Mouse (Mus musculus) limb, embryonic 12.5 days (tissue): ENCODE results near the gene Rasgrf1. TPM values are rescaled to one million over a fixed set of nuclear protein-coding genes. Genes with fewer than 3 reads are reported as not detected.
A peak's percentile ranks its signal among the peaks of the same experiment; 100 is the strongest.

Source experiments
- ATAC-seq: fragments of 200-750 bp; cut with Nextera tagmentation; 2 replicates; pipeline ENCODE4 v1.8.0; 2017; ENCODE audit warnings: low read depth, moderate TSS enrichment; ENCODE audit not compliant: insufficient number of reproducible peaks, insufficient read depth, low FRiP score, low TSS enrichment
- H3K27ac ChIP-seq: fragments of 300-500 bp; sonication (generic); 2 replicates; pipeline ENCODE4 v1.5.1; 2016; ENCODE audit warnings: mild to moderate bottlenecking, moderate library complexity
- H3K27me3 ChIP-seq: fragments of 300-500 bp; sonication (generic); 2 replicates; pipeline ENCODE4 v1.6.1; 2016; ENCODE audit warnings: mild to moderate bottlenecking, moderate library complexity
- H3K36me3 ChIP-seq: fragments of 300-500 bp; sonication (generic); 2 replicates; pipeline ENCODE4 v1.6.1; 2016; ENCODE audit warnings: mild to moderate bottlenecking, moderate library complexity
- H3K4me1 ChIP-seq: fragments of 300-500 bp; sonication (generic); replicated peaks from 2 replicates; pipeline ENCODE4 v1.6.1; 2016
- H3K4me2 ChIP-seq: fragments of 300-500 bp; sonication (generic); 2 replicates; pipeline ENCODE4 v1.6.1; 2016; ENCODE audit warnings: mild to moderate bottlenecking, moderate library complexity
- H3K4me3 ChIP-seq: fragments of 300-500 bp; sonication (generic); replicated peaks from 2 replicates; pipeline ENCODE4 v1.5.1; 2016; ENCODE audit warnings: mild to moderate bottlenecking
- H3K9ac ChIP-seq: fragments of 300-500 bp; sonication (generic); replicated peaks from 2 replicates; pipeline ENCODE4 v1.6.1; 2016; ENCODE audit warnings: mild to moderate bottlenecking, moderate library complexity
- H3K9me3 ChIP-seq: fragments of 300-500 bp; sonication (generic); 2 replicates; pipeline ENCODE4 v1.6.1; 2016; ENCODE audit warnings: mild to moderate bottlenecking, moderate library complexity
- WGBS: fragments of 180-500 bp; shearing (Covaris S2); methylation state at CpG from one replicate; pipeline ENCODE4 v1.1.7; 2016; 5-methylcytosine and 5-hydroxymethylcytosine counted together
- polyA plus RNA-seq: library from polyadenylated mRNA; unstranded; fragments of >200 nt; fragmentation: Nextera tagmentation; extraction: Ambion mirVana; gene quantifications from 2 replicates; pipeline ENCODE4 v1.2.1, GENCODE M21; 2016

The Rasgrf1 gene
- polyA plus RNA-seq: 0.11 and 0.15 TPM in 2 replicates

GRCm38 (mm10) chr9:89909131-89910010, at the start of gene Rasgrf1:
TSS of gene Rasgrf1 (plus strand) at chr9:89909908.
- Histone ChIP-seq H3K9me3 (no peaks in the 10 kb centered on the region), H3K27me3 (peaks cover 93% of the 10 kb centered on the region), H3K4me2 (peak within 1 kb of the TSS; percentile 89), H3K36me3 (no peaks in the 10 kb centered on the region), H3K9ac (0 out of 2 replicates have a peak within 1 kb of the TSS, but pooled peaks have one; percentile 31), H3K27ac (no peak within 1 kb of the TSS), H3K4me3 (peak within 1 kb of the TSS; percentile 49), H3K4me1 (peaks cover 21% of the 10 kb centered on the region)
- WGBS: 2% methylated on average over 57 of the region's 64 CpGs
- peak; percentile 54 for ATAC-seq

- WGBS: 74% methylated on average over 11 of the region's 11 CpGs
- H3K27me3 ChIP-seq: no peaks in the 10 kb centered on the region; the same call in 1 of the 2 replicates
These were observed 49.6 kb upstream of the Rasgrf1 start for GRCm38 (mm10) chr9:89860145-89860544.

GRCm38 (mm10) chr9:89860584-89860983, 49.1 kb upstream of the Rasgrf1 start:
- Histone ChIP-seq H3K9ac (no peak overlapping the region), H3K9me3 (no peaks in the 10 kb centered on the region), H3K27me3 (peaks cover 2% of the 10 kb centered on the region; the same call in 1 of the 2 replicates), H3K27ac (no peak overlapping the region), H3K4me3 (no peak overlapping the region), H3K4me2 (no peak overlapping the region), H3K36me3 (no peaks in the 10 kb centered on the region), H3K4me1 (no peaks in the 10 kb centered on the region)
- ATAC-seq: no peak
- 71% methylated on average over 6 of the region's 6 CpGs for WGBS

More at GRCm38 (mm10) chr9:89860145-89860544, 49.6 kb upstream of the Rasgrf1 start:
- H3K36me3 ChIP-seq: no peaks in the 10 kb centered on the region
- no peaks in the 10 kb centered on the region for H3K4me1 ChIP-seq
- no peak overlapping the region for H3K9ac ChIP-seq
- H3K9me3 ChIP-seq: no peaks in the 10 kb centered on the region
- H3K27ac ChIP-seq: no peak overlapping the region
- no peak for ATAC-seq
- no peak overlapping the region for H3K4me2 ChIP-seq
- H3K4me3 ChIP-seq: no peak overlapping the region

GRCm38 (mm10) chr9:89867141-89867540, 42.6 kb upstream of the Rasgrf1 start:
- Histone ChIP-seq H3K4me2 (no peak overlapping the region), H3K4me3 (no peak overlapping the region), H3K27me3 (peaks cover 62% of the 10 kb centered on the region), H3K27ac (no peak overlapping the region), H3K4me1 (no peaks in the 10 kb centered on the region), H3K9me3 (no peaks in the 10 kb centered on the region), H3K9ac (no peak overlapping the region), H3K36me3 (no peaks in the 10 kb centered on the region)
- 51% methylated on average over 4 of the region's 4 CpGs for WGBS
- no peak for ATAC-seq

GRCm38 (mm10) chr9:89868093-89868729, 41.5 kb upstream of the Rasgrf1 start:
- Histone ChIP-seq H3K27me3 (peaks cover 71% of the 10 kb centered on the region), H3K36me3 (no peaks in the 10 kb centered on the region), H3K9ac (no peak overlapping the region), H3K4me1 (no peaks in the 10 kb centered on the region), H3K4me3 (peak overlapping the region; percentile 19; the same call in 1 of the 2 replicates), H3K27ac (no peak overlapping the region), H3K4me2 (peak overlapping the region; percentile 39), H3K9me3 (no peaks in the 10 kb centered on the region)
- WGBS: 2% methylated on average over 16 of the region's 16 CpGs
- no peak for ATAC-seq

- no peak overlapping the region for H3K9ac ChIP-seq
- no peak for ATAC-seq
- peaks cover 84% of the 10 kb centered on the region for H3K27me3 ChIP-seq
These were observed 40.1 kb upstream of the Rasgrf1 start for GRCm38 (mm10) chr9:89869594-89869993.

GRCm38 (mm10) chr9:89870531-89871150, 39.1 kb upstream of the Rasgrf1 start:
- no peak for ATAC-seq
- H3K4me2 ChIP-seq: no peak overlapping the region
- H3K4me1 ChIP-seq: no peaks in the 10 kb centered on the region
- H3K27ac ChIP-seq: no peak overlapping the region
- H3K36me3 ChIP-seq: no peaks in the 10 kb centered on the region
- no peak overlapping the region for H3K9ac ChIP-seq
- H3K9me3 ChIP-seq: no peaks in the 10 kb centered on the region
- 3% methylated on average over 8 of the region's 8 CpGs for WGBS
- no peak overlapping the region for H3K4me3 ChIP-seq
- H3K27me3 ChIP-seq: peaks cover 93% of the 10 kb centered on the region

More at GRCm38 (mm10) chr9:89869594-89869993, 40.1 kb upstream of the Rasgrf1 start:
- Histone ChIP-seq H3K27ac (no peak overlapping the region), H3K4me2 (no peak overlapping the region), H3K4me3 (no peak overlapping the region), H3K4me1 (no peaks in the 10 kb centered on the region), H3K9me3 (no peaks in the 10 kb centered on the region), H3K36me3 (no peaks in the 10 kb centered on the region)
- 14% methylated on average over 2 of the region's 2 CpGs for WGBS

GRCm38 (mm10) chr9:89872137-89872536, 37.6 kb upstream of the Rasgrf1 start:
- no peak for ATAC-seq
- WGBS: 72% methylated on average over 6 of the region's 6 CpGs

GRCm38 (mm10) chr9:89874434-89874833, 35.3 kb upstream of the Rasgrf1 start:
- H3K27me3 ChIP-seq: peaks cover 80% of the 10 kb centered on the region
- no peak overlapping the region for H3K4me2 ChIP-seq
- peaks cover 10% of the 10 kb centered on the region for H3K9me3 ChIP-seq
- no peak overlapping the region for H3K27ac ChIP-seq
- no peak overlapping the region for H3K4me3 ChIP-seq
- no peaks in the 10 kb centered on the region for H3K4me1 ChIP-seq
- ATAC-seq: no peak
- WGBS: 67% methylated on average over 7 of the region's 7 CpGs
- no peak overlapping the region for H3K9ac ChIP-seq
- no peaks in the 10 kb centered on the region for H3K36me3 ChIP-seq

More at GRCm38 (mm10) chr9:89872137-89872536, 37.6 kb upstream of the Rasgrf1 start:
- no peaks in the 10 kb centered on the region for H3K36me3 ChIP-seq
- no peak overlapping the region for H3K4me3 ChIP-seq
- H3K9ac ChIP-seq: no peak overlapping the region
- no peak overlapping the region for H3K4me2 ChIP-seq
- no peaks in the 10 kb centered on the region for H3K9me3 ChIP-seq
- no peaks in the 10 kb centered on the region for H3K4me1 ChIP-seq
- peaks cover 88% of the 10 kb centered on the region for H3K27me3 ChIP-seq
- no peak overlapping the region for H3K27ac ChIP-seq

GRCm38 (mm10) chr9:89875551-89875950, 34.2 kb upstream of the Rasgrf1 start:
- Histone ChIP-seq H3K27ac (no peak overlapping the region), H3K27me3 (peaks cover 80% of the 10 kb centered on the region), H3K4me3 (no peak overlapping the region), H3K9me3 (peaks cover 20% of the 10 kb centered on the region), H3K4me1 (no peaks in the 10 kb centered on the region), H3K9ac (no peak overlapping the region), H3K36me3 (no peaks in the 10 kb centered on the region), H3K4me2 (no peak overlapping the region)
- WGBS: 65% methylated on average over 5 of the region's 5 CpGs
- no peak for ATAC-seq

GRCm38 (mm10) chr9:89878471-89879020, 31.2 kb upstream of the Rasgrf1 start:
- Histone ChIP-seq H3K4me2 (no peak overlapping the region), H3K9me3 (peaks cover 30% of the 10 kb centered on the region), H3K27ac (no peak overlapping the region), H3K9ac (no peak overlapping the region), H3K4me1 (no peaks in the 10 kb centered on the region), H3K27me3 (peaks cover 68% of the 10 kb centered on the region), H3K4me3 (no peak overlapping the region), H3K36me3 (no peaks in the 10 kb centered on the region)
- no peak for ATAC-seq
- 45% methylated on average over 11 of the region's 11 CpGs for WGBS
